Mouse (Mus musculus) heart, adult 2 months (tissue): Measurements from ENCODE around the gene Zfp800. TPM values are rescaled to one million over a fixed set of nuclear protein-coding genes. Genes with fewer than 3 reads are reported as not detected.

ENCODE experiments used
- DNase-seq, 2 experiments: peaks; one replicate each; pipeline ENCODE4 v3.0.0; 2021
- H3K27ac ChIP-seq: fragments of 200-600 bp; 2 replicates; pipeline ENCODE4 v1.8.1; 2022
- H3K27me3 ChIP-seq: fragments of 200-500 bp; 2 replicates; pipeline ENCODE4 v1.6.1; 2012; ENCODE audit warnings: mild to moderate bottlenecking, low read length, inconsistent platforms, mixed read lengths; ENCODE audit not compliant: control insufficient read depth, insufficient read depth
- H3K36me3 ChIP-seq: fragments of 200-500 bp; 2 replicates; pipeline ENCODE4 v1.6.1; 2012; ENCODE audit warnings: low read length, inconsistent platforms; ENCODE audit not compliant: control insufficient read depth, insufficient read depth
- H3K4me1 ChIP-seq: fragments of 200-500 bp; 2 replicates; pipeline ENCODE4 v1.6.1; 2011; ENCODE audit warnings: low read length; ENCODE audit not compliant: control insufficient read depth, insufficient read depth
- H3K4me3 ChIP-seq: fragments of 200-600 bp; 2 replicates; pipeline ENCODE4 v1.8.1; 2022
- H3K79me2 ChIP-seq: fragments of 200-500 bp; replicated peaks from 2 replicates; pipeline ENCODE4 v1.6.1; 2012; ENCODE audit warnings: mild to moderate bottlenecking, inconsistent platforms, low read length, moderate library complexity, mixed read lengths; ENCODE audit not compliant: control insufficient read depth, insufficient read depth
- H3K9ac ChIP-seq: fragments of 200-500 bp; 2 replicates; pipeline ENCODE4 v1.6.1; 2012; ENCODE audit warnings: low read depth, mild to moderate bottlenecking, control low read depth, inconsistent platforms, low read length, mixed read lengths
- CTCF ChIP-seq: fragments of 200-600 bp; IDR thresholded peaks from 2 replicates; pipeline ENCODE4 v1.8.1; 2022; ENCODE audit warnings: antibody characterized with exemption, mild to moderate bottlenecking, moderate library complexity
- EP300 ChIP-seq: fragments of 200-500 bp; IDR thresholded peaks from 2 replicates; pipeline ENCODE4 v1.6.1; 2011; ENCODE audit warnings: low read depth, low read length, control low read depth; ENCODE audit not compliant: insufficient read depth
- POLR2A ChIP-seq: fragments of 200-500 bp; IDR thresholded peaks from 2 replicates; pipeline ENCODE4 v1.6.1; 2011; ENCODE audit warnings: mild to moderate bottlenecking, low read depth, low read length, control low read depth; ENCODE audit not compliant: insufficient read depth
- WGBS: fragments of 180-500 bp; shearing (Covaris S2); methylation state at CpG from one replicate; pipeline ENCODE4 v1.1.7; 2018; 5-methylcytosine and 5-hydroxymethylcytosine counted together
- intact Hi-C: fragments of 180-260 bp; cut with DNase I; formaldehyde crosslinking; loops from one replicate; pipeline ENCODE4 v1.15.1; 2025
- polyA plus RNA-seq: library from polyadenylated mRNA; depleted of rRNA; stranded (reverse); fragments of >200 nt; gene quantifications from 2 replicates; pipeline ENCODE4 v1.2.3, GENCODE M21; 2012
- total RNA-seq, 2 experiments: library from RNA; stranded (reverse); gene quantifications; 2 replicates each; pipeline ENCODE4 v1.2.3; 2021

Gene Zfp800
- total and polyA plus RNA-seq, 3 experiments, result 1.6 to 11.2 (median 9.7) TPM

- 67% methylated on average over 7 of the region's 7 CpGs for WGBS
- Histone ChIP-seq H3K79me2 (no peaks in the 10 kb centered on the region), H3K36me3 (no peaks in the 10 kb centered on the region), H3K4me3 (no peak overlapping the region), H3K27ac (no peak overlapping the region), H3K27me3 (no peaks in the 10 kb centered on the region), H3K4me1 (no peaks in the 10 kb centered on the region), H3K9ac (no peak overlapping the region)
- no peak for DNase-seq
- intact Hi-C loops, result no loop called here
- TF ChIP-seq CTCF, result no peak
- TF ChIP-seq POLR2A, result no peak
- TF ChIP-seq EP300, result no peak
These were observed 102.2 kb downstream of the Zfp800 start for GRCm38 (mm10) chr6:28295581-28295980.

- H3K9ac ChIP-seq, result no peak overlapping the region
- no peak overlapping the region for H3K4me3 ChIP-seq
- WGBS, result 43% methylated on average over 6 of the region's 6 CpGs
- H3K27me3 ChIP-seq, result no peaks in the 10 kb centered on the region
- intact Hi-C loops, result no loop called here
- DNase-seq, result no peak
- H3K79me2 ChIP-seq, result no peaks in the 10 kb centered on the region
- H3K36me3 ChIP-seq, result no peaks in the 10 kb centered on the region
- H3K27ac ChIP-seq, result no peak overlapping the region
- TF ChIP-seq POLR2A (no peak), CTCF (no peak), EP300 (no peak)
- H3K4me1 ChIP-seq, result no peaks in the 10 kb centered on the region
These were observed 105.0 kb downstream of the Zfp800 start for GRCm38 (mm10) chr6:28292810-28293209.

GRCm38 (mm10) chr6:28279886-28280285 is 117.9 kb downstream of the Zfp800 start:
- H3K9ac ChIP-seq, result no peak overlapping the region

GRCm38 (mm10) chr6:28262198-28262621 is 135.6 kb downstream of the Zfp800 start:
- intact Hi-C loops, result loop anchor here (5.0 kb wide), 2 partner anchors 160 to 220 kb away; partner anchors contain the start of gene Arf5
- H3K4me3 ChIP-seq, result peak overlapping the region; percentile 90
- no peaks in the 10 kb centered on the region for H3K79me2 ChIP-seq
- peaks cover 2% of the 10 kb centered on the region for H3K4me1 ChIP-seq
- TF ChIP-seq POLR2A, result peak; percentile 52
- no peak for TF ChIP-seq CTCF
- TF ChIP-seq EP300, result no peak
- H3K27me3 ChIP-seq, result no peaks in the 10 kb centered on the region
- peaks cover 5% of the 10 kb centered on the region for H3K36me3 ChIP-seq
- H3K27ac ChIP-seq, result peak overlapping the region; percentile 93
- WGBS, result under 1% methylated on average over 28 of the region's 29 CpGs
- H3K9ac ChIP-seq, result peak overlapping the region; percentile 89
- DNase-seq, result no peak

More at GRCm38 (mm10) chr6:28279886-28280285, 117.9 kb downstream of the Zfp800 start:
- no peak overlapping the region for H3K4me3 ChIP-seq
- no peaks in the 10 kb centered on the region for H3K79me2 ChIP-seq
- H3K27me3 ChIP-seq, result no peaks in the 10 kb centered on the region
- intact Hi-C loops, result no loop called here
- TF ChIP-seq EP300 (no peak), CTCF (no peak), POLR2A (no peak)
- H3K36me3 ChIP-seq, result no peaks in the 10 kb centered on the region
- 66% methylated on average over 2 of the region's 2 CpGs for WGBS
- no peak overlapping the region for H3K27ac ChIP-seq
- no peaks in the 10 kb centered on the region for H3K4me1 ChIP-seq
- no peak for DNase-seq

GRCm38 (mm10) chr6:28261307-28262197 is 136.3 kb downstream of the Zfp800 start:
- Histone ChIP-seq H3K4me1 (peaks cover 2% of the 10 kb centered on the region), H3K79me2 (no peaks in the 10 kb centered on the region), H3K9ac (peak overlapping the region; percentile 89), H3K4me3 (peak overlapping the region; percentile 90), H3K27ac (peak overlapping the region; percentile 93), H3K27me3 (no peaks in the 10 kb centered on the region), H3K36me3 (peaks cover 5% of the 10 kb centered on the region)
- TF ChIP-seq POLR2A (peak; percentile 94), EP300 (peak; percentile 56; the same call in 1 of the 2 replicates), CTCF (no peak)
- DNase-seq, result peak; percentile 93 to 96
- intact Hi-C loops, result loop anchor here (5.0 kb wide), 2 partner anchors 161 to 221 kb away; partner anchors contain the start of gene Arf5
- 4% methylated on average over 119 of the region's 131 CpGs for WGBS
